Mouse (Mus musculus) hindbrain, embryonic 12.5 days (tissue): ENCODE measurements at regions not wholly inside any gene's neighbourhood (a gene's known extent, or its start where the extent isn't known, plus 50 kb on each side); places are given as distances from the start of the nearest gene placed in this dataset.
A peak's percentile ranks its signal among the peaks of the same experiment; 100 is the strongest.

Source experiments
- ATAC-seq: fragments of 200-750 bp; cut with Nextera tagmentation; 2 replicates; pipeline ENCODE4 v1.8.0; 2017; ENCODE audit warnings: moderate TSS enrichment; ENCODE audit not compliant: low FRiP score
- H3K27ac ChIP-seq: fragments of 300-500 bp; sonication (generic); 2 replicates; pipeline ENCODE4 v1.5.1; 2016; ENCODE audit warnings: mild to moderate bottlenecking
- H3K27me3 ChIP-seq: fragments of 300-500 bp; sonication (generic); 2 replicates; pipeline ENCODE4 v1.6.1; 2016; ENCODE audit warnings: mild to moderate bottlenecking
- H3K36me3 ChIP-seq: fragments of 300-500 bp; sonication (generic); 2 replicates; pipeline ENCODE4 v1.6.1; 2016; ENCODE audit warnings: mild to moderate bottlenecking
- H3K4me1 ChIP-seq: fragments of 300-500 bp; sonication (generic); 2 replicates; pipeline ENCODE4 v1.6.1; 2016
- H3K4me2 ChIP-seq: fragments of 300-500 bp; sonication (generic); replicated peaks from 2 replicates; pipeline ENCODE4 v1.6.1; 2016; ENCODE audit warnings: mild to moderate bottlenecking
- H3K4me3 ChIP-seq: fragments of 300-500 bp; sonication (generic); 2 replicates; pipeline ENCODE4 v1.5.1; 2016; ENCODE audit warnings: mild to moderate bottlenecking
- H3K9ac ChIP-seq: fragments of 300-500 bp; sonication (generic); 2 replicates; pipeline ENCODE4 v1.6.1; 2016; ENCODE audit warnings: mild to moderate bottlenecking, moderate library complexity
- H3K9me3 ChIP-seq: fragments of 300-500 bp; sonication (generic); replicated peaks from 2 replicates; pipeline ENCODE4 v1.6.1; 2016; ENCODE audit warnings: mild to moderate bottlenecking
- WGBS: fragments of 180-500 bp; shearing (Covaris S2); methylation state at CpG from one replicate; pipeline ENCODE4 v1.1.7; 2016; 5-methylcytosine and 5-hydroxymethylcytosine counted together

GRCm38 (mm10) chr15:36945309-36945708 lies 62.3 kb downstream of the Zfp706 start:
- H3K27me3 ChIP-seq, result no peaks in the 10 kb centered on the region
- H3K36me3 ChIP-seq, result no peaks in the 10 kb centered on the region
- H3K27ac ChIP-seq, result no peak overlapping the region
- no peaks in the 10 kb centered on the region for H3K9me3 ChIP-seq
- no peak overlapping the region for H3K4me3 ChIP-seq
- H3K9ac ChIP-seq, result no peak overlapping the region
- no peak for ATAC-seq
- H3K4me2 ChIP-seq, result no peak overlapping the region
- 78% methylated on average over 4 of the region's 4 CpGs for WGBS
- peaks cover 13% of the 10 kb centered on the region for H3K4me1 ChIP-seq

GRCm38 (mm10) chr15:36944556-36945171 lies 62.9 kb downstream of the Zfp706 start:
- no peak overlapping the region for H3K4me2 ChIP-seq
- no peak overlapping the region for H3K9ac ChIP-seq
- no peak overlapping the region for H3K27ac ChIP-seq
- no peaks in the 10 kb centered on the region for H3K9me3 ChIP-seq
- peak; percentile 44; the same call in 1 of the 2 replicates for ATAC-seq
- H3K4me3 ChIP-seq, result no peak overlapping the region
- no peaks in the 10 kb centered on the region for H3K27me3 ChIP-seq
- H3K4me1 ChIP-seq, result peaks cover 13% of the 10 kb centered on the region
- H3K36me3 ChIP-seq, result no peaks in the 10 kb centered on the region
- 33% methylated on average over 8 of the region's 8 CpGs for WGBS

GRCm38 (mm10) chr15:36943492-36944112 lies 64.0 kb downstream of the Zfp706 start:
- WGBS, result 47% methylated on average over 12 of the region's 12 CpGs
- no peak for ATAC-seq
- peak overlapping the region; percentile 49 for H3K27ac ChIP-seq
- H3K9me3 ChIP-seq, result no peaks in the 10 kb centered on the region
- peaks cover 21% of the 10 kb centered on the region for H3K4me1 ChIP-seq
- no peak overlapping the region for H3K4me2 ChIP-seq
- no peak overlapping the region for H3K9ac ChIP-seq
- H3K36me3 ChIP-seq, result no peaks in the 10 kb centered on the region
- H3K4me3 ChIP-seq, result no peak overlapping the region
- no peaks in the 10 kb centered on the region for H3K27me3 ChIP-seq

GRCm38 (mm10) chr15:36942261-36942660 lies 65.3 kb downstream of the Zfp706 start:
- Histone ChIP-seq H3K4me3 (no peak overlapping the region), H3K4me1 (peaks cover 29% of the 10 kb centered on the region), H3K9me3 (no peaks in the 10 kb centered on the region), H3K27ac (no peak overlapping the region), H3K4me2 (no peak overlapping the region), H3K36me3 (no peaks in the 10 kb centered on the region), H3K27me3 (no peaks in the 10 kb centered on the region), H3K9ac (no peak overlapping the region)
- no peak for ATAC-seq
- 71% methylated on average over 4 of the region's 4 CpGs for WGBS

- Histone ChIP-seq H3K9ac (no peak overlapping the region), H3K27ac (no peak overlapping the region), H3K4me1 (peaks cover 29% of the 10 kb centered on the region), H3K4me3 (no peak overlapping the region), H3K27me3 (no peaks in the 10 kb centered on the region), H3K36me3 (no peaks in the 10 kb centered on the region), H3K4me2 (no peak overlapping the region), H3K9me3 (no peaks in the 10 kb centered on the region)
- no peak for ATAC-seq
- 95% methylated on average over 5 of the region's 5 CpGs for WGBS
These were observed 65.8 kb downstream of the Zfp706 start for GRCm38 (mm10) chr15:36941741-36942140.

GRCm38 (mm10) chr15:36939608-36940007 lies 68.0 kb downstream of the Zfp706 start:
- H3K27me3 ChIP-seq, result no peaks in the 10 kb centered on the region
- H3K36me3 ChIP-seq, result no peaks in the 10 kb centered on the region
- ATAC-seq, result no peak
- H3K9ac ChIP-seq, result no peak overlapping the region
- H3K27ac ChIP-seq, result peak overlapping the region; percentile 98; the same call in 1 of the 2 replicates
- WGBS, result 85% methylated on average over 9 of the region's 9 CpGs
- H3K9me3 ChIP-seq, result no peaks in the 10 kb centered on the region
- H3K4me2 ChIP-seq, result no peak overlapping the region
- peaks cover 26% of the 10 kb centered on the region for H3K4me1 ChIP-seq
- H3K4me3 ChIP-seq, result no peak overlapping the region

- ATAC-seq, result peak; percentile 43
- peaks cover 26% of the 10 kb centered on the region for H3K4me1 ChIP-seq
- H3K27ac ChIP-seq, result peak overlapping the region; percentile 98
- peak overlapping the region; percentile 80; the same call in 1 of the 2 replicates for H3K9ac ChIP-seq
- no peaks in the 10 kb centered on the region for H3K36me3 ChIP-seq
- no peaks in the 10 kb centered on the region for H3K9me3 ChIP-seq
- H3K4me2 ChIP-seq, result peak overlapping the region; percentile 83
- no peaks in the 10 kb centered on the region for H3K27me3 ChIP-seq
- WGBS, result 32% methylated on average over 9 of the region's 9 CpGs
- peak overlapping the region; percentile 50 for H3K4me3 ChIP-seq
These were observed 68.4 kb downstream of the Zfp706 start for GRCm38 (mm10) chr15:36939153-36939552.

- no peaks in the 10 kb centered on the region for H3K36me3 ChIP-seq
- H3K4me1 ChIP-seq, result peaks cover 23% of the 10 kb centered on the region
- H3K4me3 ChIP-seq, result peak overlapping the region; percentile 50
- H3K9me3 ChIP-seq, result no peaks in the 10 kb centered on the region
- H3K27ac ChIP-seq, result peak overlapping the region; percentile 98
- ATAC-seq, result peak; percentile 96
- peak overlapping the region; percentile 83 for H3K4me2 ChIP-seq
- under 1% methylated on average over 55 of the region's 57 CpGs for WGBS
- H3K9ac ChIP-seq, result peak overlapping the region; percentile 80
- H3K27me3 ChIP-seq, result no peaks in the 10 kb centered on the region
These were observed 68.9 kb downstream of the Zfp706 start for GRCm38 (mm10) chr15:36938511-36939150.

- Histone ChIP-seq H3K36me3 (no peaks in the 10 kb centered on the region), H3K27ac (peak overlapping the region; percentile 98), H3K4me3 (peak overlapping the region; percentile 50), H3K4me2 (peak overlapping the region; percentile 83), H3K9me3 (no peaks in the 10 kb centered on the region), H3K27me3 (no peaks in the 10 kb centered on the region), H3K4me1 (peaks cover 17% of the 10 kb centered on the region), H3K9ac (peak overlapping the region; percentile 80)
- WGBS, result 21% methylated on average over 13 of the region's 13 CpGs
- no peak for ATAC-seq
These were observed 69.6 kb downstream of the Zfp706 start for GRCm38 (mm10) chr15:36937757-36938498.

- no peak overlapping the region for H3K27ac ChIP-seq
- no peak overlapping the region for H3K9ac ChIP-seq
- no peak overlapping the region for H3K4me3 ChIP-seq
- no peak overlapping the region for H3K4me2 ChIP-seq
- H3K27me3 ChIP-seq, result no peaks in the 10 kb centered on the region
- H3K4me1 ChIP-seq, result peaks cover 16% of the 10 kb centered on the region
- H3K9me3 ChIP-seq, result no peaks in the 10 kb centered on the region
- ATAC-seq, result no peak
- 85% methylated on average over 11 of the region's 11 CpGs for WGBS
- no peaks in the 10 kb centered on the region for H3K36me3 ChIP-seq
These were observed 70.4 kb downstream of the Zfp706 start for GRCm38 (mm10) chr15:36937067-36937657.

GRCm38 (mm10) chr15:36934801-36935200 lies 72.8 kb downstream of the Zfp706 start:
- Histone ChIP-seq H3K4me3 (no peak overlapping the region), H3K27ac (no peak overlapping the region), H3K4me1 (peaks cover 16% of the 10 kb centered on the region), H3K27me3 (no peaks in the 10 kb centered on the region), H3K36me3 (no peaks in the 10 kb centered on the region), H3K9me3 (no peaks in the 10 kb centered on the region), H3K9ac (no peak overlapping the region), H3K4me2 (no peak overlapping the region)
- 61% methylated on average over 2 of the region's 3 CpGs for WGBS
- ATAC-seq, result no peak

- no peak for ATAC-seq
- Histone ChIP-seq H3K4me1 (peaks cover 8% of the 10 kb centered on the region), H3K27ac (no peak overlapping the region), H3K4me3 (no peak overlapping the region), H3K27me3 (no peaks in the 10 kb centered on the region), H3K4me2 (no peak overlapping the region), H3K9me3 (no peaks in the 10 kb centered on the region), H3K9ac (no peak overlapping the region), H3K36me3 (no peaks in the 10 kb centered on the region)
- WGBS, result 91% methylated on average over 2 of the region's 2 CpGs
These were observed 74.0 kb downstream of the Zfp706 start for GRCm38 (mm10) chr15:36933581-36933991.
